Mouse (Mus musculus) MEL (cell line): ENCODE measurements around the gene Frmd4a.

Source experiments
- CHD1 ChIP-seq: IDR thresholded peaks from 2 replicates; pipeline ENCODE4 v1.6.1; 2012; ENCODE audit warnings: low read depth, mild to moderate bottlenecking, inconsistent platforms, low read length, improper control_type of control experiment
- MAX ChIP-seq: IDR thresholded peaks from 2 replicates; pipeline ENCODE4 v1.6.1; 2011; ENCODE audit warnings: low read length, improper control_type of control experiment
- RAD21 ChIP-seq: IDR thresholded peaks from 2 replicates; pipeline ENCODE4 v1.6.1; 2011; ENCODE audit warnings: mild to moderate bottlenecking, low read depth, low read length, improper control_type of control experiment

DNA sequence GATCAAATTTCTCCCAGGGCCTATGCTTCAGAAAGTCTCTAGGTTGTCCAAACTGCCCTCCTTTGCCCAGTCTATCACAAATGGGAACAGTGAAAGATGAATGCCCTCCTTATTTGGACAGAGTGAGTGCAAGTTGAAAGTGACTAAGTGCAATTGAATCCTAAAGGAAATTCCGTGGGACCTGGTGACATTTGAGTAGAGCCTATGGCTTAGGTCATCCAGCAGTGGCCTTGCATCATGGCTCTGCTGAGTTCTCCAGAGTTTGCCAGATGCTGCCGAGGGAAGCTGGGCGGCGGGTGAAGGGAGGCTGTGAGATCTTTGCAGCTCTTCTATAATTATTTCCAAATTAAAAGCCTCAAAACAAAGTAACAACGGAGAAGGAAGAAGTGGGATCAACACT lies 459.8 kb downstream of the Frmd4a start:
- no peak for TF ChIP-seq CHD1
- no peak for TF ChIP-seq RAD21
- TF ChIP-seq MAX: no peak
